Mouse (Mus musculus) WW6 (cell line): ENCODE measurements around the gene Xylt2.

Experiments
- DNase-seq: peaks from one replicate; pipeline ENCODE4 v3.0.0-alpha.2; 2013; ENCODE audit warnings: low read depth, low spot score

Xylt2 gene

DNA sequence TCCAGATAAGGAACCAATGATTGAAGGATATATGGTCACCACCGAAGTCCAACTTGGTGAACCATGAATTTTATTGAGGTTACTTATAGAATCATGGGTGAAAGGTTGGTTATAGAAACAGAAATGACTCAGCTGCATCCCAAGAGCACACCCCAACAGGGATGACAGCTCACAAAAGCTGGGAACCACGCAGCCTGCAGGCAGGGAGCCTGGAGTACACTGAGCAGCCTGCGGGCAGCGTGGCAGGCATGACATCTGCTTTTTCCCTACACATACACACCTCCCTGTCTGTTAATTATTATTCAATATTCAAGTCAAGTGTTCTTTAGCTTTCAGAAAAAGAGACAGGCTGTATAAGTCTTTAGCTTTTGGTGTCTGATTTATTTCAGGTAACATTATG, 62.7 kb downstream of the Xylt2 start:
- DNase-seq: no peak
